In genomic region chr5:125442136-125442995, GRCm38 (mm10) we compare ENCODE assay signal across 8 mouse cellular contexts. TPM values are rescaled to one million over a fixed set of nuclear protein-coding genes. Genes with fewer than 3 reads are reported as not detected.
DNase-seq lines count a peak whose midpoint lies in the region; ATAC-seq lines count a peak whose summit lies in the region.

No protein-coding gene starts in this region.

- H3K27ac ChIP-seq in heart, embryonic 16.5 days (ENCODE audit: low read length) = peak overlapping the region; percentile 92
- H3K27ac ChIP-seq in liver, embryonic 15.5 days (replicated peaks) = peak overlapping the region; percentile 78

- no peaks in the 10 kb centered on the region for H3K9me3 ChIP-seq in heart, embryonic 16.5 days (replicated peaks; ENCODE audit: control insufficient read depth, low read length)
- H3K9me3 ChIP-seq in liver, embryonic 15.5 days (replicated peaks) = no peaks in the 10 kb centered on the region

- 0 out of 2 replicates have a peak, but pooled peaks cover 3% of the 10 kb centered on the region for H3K36me3 ChIP-seq in heart, embryonic 16.5 days (ENCODE audit: control insufficient read depth, insufficient read depth)
- H3K36me3 ChIP-seq in liver, embryonic 15.5 days (replicated peaks) = 0 out of 2 replicates have a peak, but pooled peaks cover 7% of the 10 kb centered on the region

- peak; percentile 33 for DNase-seq in kidney, adult 9 months
- DNase-seq in kidney, postnatal 4 days = no peak
- peak; percentile 54 for DNase-seq in R1 (ENCODE audit: low read depth, low spot score)
- DNase-seq in spleen, postnatal 10 days (ENCODE audit: low spot score in 2 of 2) = peak; percentile 42
- no peak for DNase-seq in adrenal gland, postnatal 14 days
- DNase-seq in urinary bladder, adult 2 months (ENCODE audit: low spot score) = no peak

- H3K27me3 ChIP-seq in heart, embryonic 16.5 days (ENCODE audit: control insufficient read depth, insufficient read depth, low read length) = no peaks in the 10 kb centered on the region
- no peaks in the 10 kb centered on the region for H3K27me3 ChIP-seq in liver, embryonic 15.5 days

- H3K4me1 ChIP-seq in heart, embryonic 16.5 days (ENCODE audit: control insufficient read depth, insufficient read depth, low read length) = peaks cover 8% of the 10 kb centered on the region; the same call in 1 of the 2 replicates
- H3K4me1 ChIP-seq in liver, embryonic 15.5 days (replicated peaks) = peaks cover 61% of the 10 kb centered on the region

- ATAC-seq in heart, embryonic 16.5 days (replicated peaks; ENCODE audit: extremely low read depth, insufficient read depth, low FRiP score) = no peak
- ATAC-seq in liver, embryonic 15.5 days (ENCODE audit: insufficient read depth) = no peak

- peak overlapping the region; percentile 93 for H3K4me3 ChIP-seq in heart, embryonic 16.5 days (ENCODE audit: low read length)
- H3K4me3 ChIP-seq in liver, embryonic 15.5 days (replicated peaks) = peak overlapping the region; percentile 91

- H3K4me2 ChIP-seq in heart, embryonic 16.5 days (ENCODE audit: low read depth, low read length) = peak overlapping the region; percentile 66
- peak overlapping the region; percentile 100 for H3K4me2 ChIP-seq in liver, embryonic 15.5 days

- 23% methylated on average over 27 of the region's 27 CpGs for WGBS in heart, embryonic 16.5 days
- WGBS in liver, embryonic 15.5 days (ENCODE audit: insufficient replicate concordance) = 13% methylated on average over 27 of the region's 27 CpGs

- peak overlapping the region; percentile 91 for H3K9ac ChIP-seq in heart, embryonic 16.5 days (ENCODE audit: low read length)
- peak overlapping the region; percentile 88 for H3K9ac ChIP-seq in liver, embryonic 15.5 days

RNA-seq across cellular contexts. Expression of gene Bri3bp, which starts 1.0 kb away (rescaled TPM):
- polyA plus RNA-seq in heart, embryonic 16.5 days (2015; fragmentation: Nextera tagmentation; extraction: Ambion mirVana) = 44.1 and 45.2 TPM in 2 replicates
- polyA plus RNA-seq in liver, embryonic 15.5 days (2015; fragmentation: Nextera tagmentation; extraction: Ambion mirVana) = 23.5 and 25.8 TPM in 2 replicates
- total RNA-seq in adrenal gland, postnatal 14 days (2021) = 24.0 and 27.9 TPM in 2 replicates
- 3.5 and 7.5 TPM in 2 replicates for polyA plus RNA-seq in urinary bladder, adult 2 months (2012; rRNA removed)

RNA-seq across cellular contexts. Expression of gene Dhx37, which starts 8.4 kb away (rescaled TPM):
- 8.5 and 10.5 TPM in 2 replicates for polyA plus RNA-seq in heart, embryonic 16.5 days (2015; fragmentation: Nextera tagmentation; extraction: Ambion mirVana)
- 4.8 and 4.9 TPM in 2 replicates for polyA plus RNA-seq in liver, embryonic 15.5 days (2015; fragmentation: Nextera tagmentation; extraction: Ambion mirVana)
- 14.6 and 15.7 TPM in 2 replicates for total RNA-seq in adrenal gland, postnatal 14 days (2021)
- polyA plus RNA-seq in urinary bladder, adult 2 months (2012; rRNA removed) = 15.7 and 16.8 TPM in 2 replicates

RNA-seq across cellular contexts. Expression of gene Aacs, which starts 33.2 kb away (rescaled TPM):
- polyA plus RNA-seq in heart, embryonic 16.5 days (2015; fragmentation: Nextera tagmentation; extraction: Ambion mirVana) = 15.6 and 16.7 TPM in 2 replicates
- polyA plus RNA-seq in liver, embryonic 15.5 days (2015; fragmentation: Nextera tagmentation; extraction: Ambion mirVana) = 18.7 and 20.1 TPM in 2 replicates
- total RNA-seq in adrenal gland, postnatal 14 days (2021) = 25.4 and 27.3 TPM in 2 replicates
- 27.3 and 40.5 TPM in 2 replicates for polyA plus RNA-seq in urinary bladder, adult 2 months (2012; rRNA removed)

RNA-seq across cellular contexts. Expression of gene Ubc, which starts 52.4 kb away (rescaled TPM):
- polyA plus RNA-seq in heart, embryonic 16.5 days (2015; fragmentation: Nextera tagmentation; extraction: Ambion mirVana) = 928 and 945 TPM in 2 replicates
- 563 and 623 TPM in 2 replicates for polyA plus RNA-seq in liver, embryonic 15.5 days (2015; fragmentation: Nextera tagmentation; extraction: Ambion mirVana)
- 1,142 and 1,189 TPM in 2 replicates for total RNA-seq in adrenal gland, postnatal 14 days (2021)
- polyA plus RNA-seq in urinary bladder, adult 2 months (2012; rRNA removed) = 740 and 949 TPM in 2 replicates

RNA-seq across cellular contexts. Expression of gene Gm10382, which starts 53.2 kb away (rescaled TPM):
- 0.27 and 0.30 TPM in 2 replicates for polyA plus RNA-seq in heart, embryonic 16.5 days (2015; fragmentation: Nextera tagmentation; extraction: Ambion mirVana)
- 0.31 and 0.35 TPM in 2 replicates for polyA plus RNA-seq in liver, embryonic 15.5 days (2015; fragmentation: Nextera tagmentation; extraction: Ambion mirVana)
- 0.26 and 0.49 TPM in 2 replicates for total RNA-seq in adrenal gland, postnatal 14 days (2021)
- polyA plus RNA-seq in urinary bladder, adult 2 months (2012; rRNA removed) = 0.29 and 0.40 TPM in 2 replicates

Comparison
In these comparisons a context has a peak if more than half of its experiments do, and no peak if none do; other contexts are left out.
1. DNase-seq: peak in kidney, adult 9 months (single experiment), R1 (single experiment) and spleen, postnatal 10 days (2 of 2); none in kidney, postnatal 4 days (0 of 2), adrenal gland, postnatal 14 days (single experiment) and urinary bladder, adult 2 months (single experiment).